Mouse (Mus musculus) layer of hippocampus, postnatal 36 days (tissue): ENCODE data around the gene Tcea3. TPM values are rescaled to one million over a fixed set of nuclear protein-coding genes. Genes with fewer than 3 reads are reported as not detected.

ENCODE experiments used
- DNase-seq, 2 experiments: peaks; one replicate each; pipeline ENCODE4 v3.0.0; 2022
- total RNA-seq, 2 experiments: library from RNA; stranded (reverse); gene quantifications; 2 replicates each; pipeline ENCODE4 v1.2.3; 2021

Gene Tcea3
- total RNA-seq, 2 experiments from 2014 or later: 0.27 to 0.30 TPM

DNA sequence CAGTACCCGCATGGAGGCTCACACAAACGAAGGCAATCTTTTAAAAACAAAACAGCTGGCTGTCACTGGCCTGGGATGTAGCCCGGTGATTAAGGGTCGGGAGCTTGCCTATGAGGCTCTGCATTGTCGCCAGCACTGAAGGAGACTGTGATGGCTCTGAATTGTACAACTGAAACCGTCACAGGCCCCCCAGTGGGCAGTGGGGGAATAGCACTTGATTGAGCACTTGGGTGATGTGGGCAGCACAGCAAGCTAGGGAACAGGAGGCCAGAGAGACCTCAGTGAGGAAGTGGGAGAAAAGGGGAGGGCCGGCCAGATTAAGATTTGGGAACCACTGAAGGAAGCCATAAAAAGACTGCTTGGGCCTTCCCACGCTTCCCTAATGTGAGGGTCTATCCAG is 7.9 kb upstream of the Tcea3 start:
- DNase-seq: peak; percentile 80 to 83

- DNase-seq: no peak
These were observed 7.4 kb upstream of the Tcea3 start for GRCm38 (mm10) chr4:136240123-136240522.

- DNase-seq: no peak
These were observed 6.6 kb upstream of the Tcea3 start for GRCm38 (mm10) chr4:136240955-136241354.

DNA sequence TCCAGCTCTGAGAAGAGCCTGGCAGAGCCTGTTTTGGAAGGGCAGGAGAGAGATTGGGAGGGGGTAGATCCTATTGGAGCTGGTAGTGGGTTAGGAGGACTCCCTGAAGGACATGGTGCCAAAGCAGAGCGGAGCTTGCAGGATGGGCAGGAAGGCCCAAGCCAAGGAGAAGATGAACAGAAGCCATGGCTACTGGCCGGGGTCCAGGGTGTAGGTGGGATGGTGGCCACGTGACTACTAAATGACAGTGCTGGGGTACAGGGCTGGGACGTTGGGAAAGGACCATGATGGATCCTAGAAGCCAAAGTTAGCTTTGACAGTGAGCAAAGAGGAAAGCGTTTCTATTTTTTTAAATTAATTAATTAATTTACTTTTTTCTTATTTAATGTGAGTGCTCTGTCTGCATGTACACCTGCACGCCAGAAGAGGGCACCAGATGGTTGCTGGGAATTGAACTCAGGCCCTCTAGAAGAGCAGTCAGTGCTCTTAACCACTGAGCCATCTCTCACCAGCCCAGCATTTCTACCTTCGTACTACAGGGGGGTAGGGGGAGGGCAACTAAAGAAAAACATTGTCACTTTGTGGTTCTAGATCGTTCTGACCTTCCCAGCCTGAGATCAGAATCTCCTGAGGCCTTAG is 5.3 kb upstream of the Tcea3 start:
- no peak for DNase-seq

DNA sequence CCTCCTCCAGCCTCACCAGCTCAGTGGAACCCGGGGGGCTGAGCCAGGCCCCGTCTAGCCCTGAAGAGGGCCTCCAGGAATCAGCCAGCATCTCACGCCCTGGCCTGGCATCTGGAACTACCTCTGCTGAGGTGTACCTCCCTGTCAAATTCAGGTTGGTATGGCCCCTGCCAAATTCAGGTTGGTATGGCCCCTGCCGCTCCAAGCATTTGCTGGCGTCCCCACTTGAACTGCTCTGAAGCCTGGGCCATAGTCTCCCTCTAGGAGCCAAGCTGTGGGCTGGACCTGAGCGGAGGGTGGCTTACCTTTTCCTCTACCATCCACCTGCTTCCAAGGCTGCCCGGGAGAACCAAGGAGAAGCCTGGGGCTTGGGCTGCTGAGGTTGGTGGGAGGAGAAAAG is 4.8 kb upstream of the Tcea3 start:
- DNase-seq: no peak

DNA sequence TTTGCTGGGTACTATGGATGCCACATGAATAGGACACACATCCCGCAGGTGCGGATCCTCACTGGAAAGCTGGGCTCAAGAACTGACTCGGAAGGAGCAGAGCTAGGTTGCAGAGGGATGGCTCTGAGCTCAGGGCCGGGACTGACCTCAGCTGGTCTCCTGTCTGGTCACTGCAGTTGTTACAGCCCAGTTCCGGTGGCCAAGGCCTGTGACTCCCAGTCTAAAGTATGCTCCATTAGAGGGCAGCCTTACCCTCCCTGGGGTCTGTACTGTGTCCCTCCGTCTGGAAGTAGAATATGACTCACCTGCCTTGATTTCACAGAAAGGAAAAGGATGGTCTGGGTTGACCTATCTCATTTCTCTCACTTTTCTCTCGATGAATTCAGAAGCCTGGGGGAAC is 3.3 kb upstream of the Tcea3 start:
- no peak for DNase-seq

DNA sequence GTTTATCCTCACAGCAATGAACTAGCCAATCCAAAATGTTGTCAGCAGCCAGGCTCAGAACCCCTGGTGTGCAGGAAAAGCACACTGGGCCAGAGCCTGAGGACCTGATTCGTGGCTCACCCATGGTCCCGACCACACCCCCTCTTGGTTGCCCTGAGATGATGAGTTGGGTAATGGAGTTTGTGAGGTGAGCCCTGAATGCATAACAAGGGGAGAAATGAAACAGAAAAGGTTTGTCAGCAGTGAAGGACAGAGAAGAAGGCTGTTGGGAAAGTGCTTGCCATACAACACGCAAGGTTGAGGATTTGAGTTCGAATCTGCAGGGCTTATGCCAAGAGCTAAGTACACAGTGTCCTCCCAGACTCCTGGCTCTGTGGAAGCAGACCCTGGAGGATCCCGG is 1.8 kb upstream of the Tcea3 start:
- no peak for DNase-seq

GRCm38 (mm10) chr4:136246568-136246969 is 960 bp upstream of the Tcea3 start:
- DNase-seq: no peak

- no peak for DNase-seq
These were observed 172 bp upstream of the Tcea3 start for GRCm38 (mm10) chr4:136247386-136247728.

GRCm38 (mm10) chr4:136248464-136249331 is 1.2 kb downstream of the Tcea3 start:
- DNase-seq: no peak

- DNase-seq: no peak
These were observed 1.8 kb downstream of the Tcea3 start for GRCm38 (mm10) chr4:136249332-136249647.

DNA sequence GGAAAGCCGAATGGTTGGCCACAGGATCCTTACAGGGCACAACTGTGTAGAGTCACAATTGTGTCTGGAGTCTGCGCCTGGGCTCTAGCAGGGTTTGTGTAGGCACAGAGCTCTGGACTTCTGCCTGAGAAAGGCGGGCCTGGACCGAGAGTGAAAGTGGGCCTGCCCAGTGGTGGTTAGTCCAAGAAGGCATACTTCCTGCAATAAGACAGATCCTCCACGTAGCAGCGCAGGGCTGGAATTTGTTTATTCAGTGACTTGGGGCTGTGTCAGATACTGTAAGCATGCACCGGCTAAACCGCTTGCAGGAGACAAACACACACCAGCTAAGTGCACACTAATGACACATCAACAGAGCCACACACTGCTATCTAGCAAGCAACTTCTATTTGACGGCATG is 2.3 kb downstream of the Tcea3 start:
- no peak for DNase-seq

DNA sequence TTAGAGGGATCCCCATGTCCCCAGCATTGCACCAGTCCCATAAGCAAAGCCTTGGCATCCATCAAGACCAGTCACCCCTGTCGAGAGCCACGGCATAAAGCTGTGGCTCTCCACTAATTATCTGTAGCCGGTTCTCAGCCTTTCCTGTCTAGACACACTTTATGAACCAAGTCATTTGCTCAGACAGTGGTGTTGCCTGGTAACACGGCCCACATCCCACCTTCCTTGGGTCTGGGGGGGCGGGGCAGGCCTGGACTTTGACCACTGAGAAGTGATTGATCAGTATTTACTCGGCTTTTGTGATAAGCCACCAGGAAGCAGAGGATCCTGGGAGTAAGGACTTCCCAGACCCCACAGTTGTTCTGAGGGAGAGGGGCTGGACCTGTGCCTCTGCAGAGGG is 8.4 kb downstream of the Tcea3 start:
- no peak for DNase-seq

DNA sequence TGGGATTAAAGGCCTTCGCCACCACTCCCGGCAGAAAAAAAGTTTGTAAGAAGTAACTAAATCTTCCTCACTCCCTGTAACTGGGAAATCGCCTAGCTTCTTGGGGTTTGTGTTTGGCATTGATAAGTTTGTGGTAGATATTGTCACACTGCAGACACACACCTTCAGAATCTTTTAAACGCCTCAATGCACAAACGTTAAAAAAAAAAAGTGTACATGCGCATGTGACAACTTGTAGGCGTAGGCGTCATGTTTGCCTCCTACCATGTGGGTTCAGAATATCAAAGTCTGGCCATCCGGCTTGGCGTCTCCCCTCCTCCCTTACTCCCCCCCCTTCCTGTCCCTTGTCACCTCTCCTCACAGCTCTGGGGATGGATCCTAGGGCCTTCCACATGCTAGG is 9.2 kb downstream of the Tcea3 start:
- DNase-seq: no peak

GRCm38 (mm10) chr4:136259916-136260315 is 12.4 kb downstream of the Tcea3 start:
- no peak for DNase-seq

DNA sequence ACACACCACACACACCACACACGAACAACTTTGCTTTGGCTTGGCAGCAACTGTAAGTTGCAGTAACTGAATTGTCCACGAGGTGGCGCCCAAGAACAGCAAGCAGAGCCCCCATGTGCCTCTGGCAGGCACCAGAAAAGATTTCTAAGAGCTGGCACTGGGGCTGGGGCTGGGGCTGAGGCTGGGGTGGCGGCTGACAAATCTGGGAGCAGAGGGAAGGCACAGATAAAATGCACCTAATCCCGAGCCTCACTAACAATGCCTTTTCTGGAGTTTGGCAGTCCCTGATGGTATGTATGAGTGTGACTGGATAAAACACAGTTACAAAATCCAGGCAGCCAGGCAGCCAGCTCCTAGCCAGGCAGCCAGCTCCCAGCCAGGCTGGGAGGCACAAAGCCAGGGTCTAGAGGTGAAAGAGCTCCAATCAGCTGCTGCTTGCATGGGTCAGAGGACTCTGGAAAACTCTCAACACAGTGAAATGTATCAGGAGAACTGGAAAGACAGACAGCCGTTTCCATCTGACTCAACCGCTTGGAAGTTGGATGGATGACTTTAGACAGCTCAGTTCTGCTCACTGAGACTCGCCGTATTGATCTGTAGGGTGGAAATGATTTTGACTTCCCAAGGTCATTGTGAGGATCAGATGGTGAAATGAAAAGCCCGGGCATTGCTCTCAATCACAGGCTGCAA is 13.1 kb downstream of the Tcea3 start:
- DNase-seq: peak; percentile 72 to 78

- no peak for DNase-seq
These were observed 14.4 kb downstream of the Tcea3 start for GRCm38 (mm10) chr4:136261912-136262311.

GRCm38 (mm10) chr4:136263555-136263954 is 16.0 kb downstream of the Tcea3 start:
- no peak for DNase-seq

- no peak for DNase-seq
These were observed 19.3 kb downstream of the Tcea3 start for GRCm38 (mm10) chr4:136266716-136267343.

GRCm38 (mm10) chr4:136268912-136269311 is 21.4 kb downstream of the Tcea3 start:
- no peak for DNase-seq

DNA sequence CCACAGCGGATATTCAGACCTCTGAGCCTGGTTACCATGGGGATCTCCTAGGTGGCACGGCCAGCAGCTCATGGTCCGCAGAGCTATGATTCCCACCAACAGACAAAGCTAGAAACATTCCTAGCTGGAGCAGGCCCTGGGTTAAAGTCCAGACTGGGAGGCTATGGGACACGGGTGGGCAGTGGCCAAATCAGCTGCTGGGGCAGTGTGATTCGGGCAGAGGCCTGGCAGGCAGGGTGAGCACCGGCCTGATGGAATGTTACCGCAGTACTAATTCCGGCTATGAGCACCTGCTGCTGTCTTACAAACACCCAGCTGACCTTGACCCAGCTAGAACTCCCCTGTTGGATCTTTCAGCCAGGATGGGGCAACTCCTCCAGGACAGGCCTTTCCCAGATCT is 23.1 kb downstream of the Tcea3 start:
- no peak for DNase-seq

- DNase-seq: no peak
These were observed 33.6 kb downstream of the Tcea3 start for GRCm38 (mm10) chr4:136281097-136281496.

DNA sequence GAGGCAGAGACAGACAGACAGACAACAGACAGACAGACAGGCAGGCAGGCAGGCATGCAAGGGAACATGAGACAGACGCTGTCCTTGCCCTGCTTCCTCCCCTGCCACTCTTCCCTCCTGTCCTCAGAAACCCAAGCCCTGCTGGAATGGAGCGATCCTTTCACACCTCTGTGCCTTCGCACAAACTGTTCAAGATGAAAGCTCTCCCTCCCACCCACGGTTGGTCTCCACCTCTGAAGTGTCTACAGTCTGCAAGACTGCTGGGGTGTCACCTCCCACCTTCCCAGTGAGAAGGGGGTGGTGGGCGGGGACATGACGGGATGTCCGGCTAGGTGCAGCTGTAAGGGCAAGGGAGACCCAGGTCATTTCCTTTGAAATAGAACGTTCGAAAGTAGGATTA is 34.1 kb downstream of the Tcea3 start:
- no peak for DNase-seq
